Mouse (Mus musculus): ENCODE measurements at regions not wholly inside any gene's neighbourhood (a gene's known extent, or its start where the extent isn't known, plus 50 kb on each side); places are given as distances from the start of the nearest gene placed in this dataset.

DNA sequence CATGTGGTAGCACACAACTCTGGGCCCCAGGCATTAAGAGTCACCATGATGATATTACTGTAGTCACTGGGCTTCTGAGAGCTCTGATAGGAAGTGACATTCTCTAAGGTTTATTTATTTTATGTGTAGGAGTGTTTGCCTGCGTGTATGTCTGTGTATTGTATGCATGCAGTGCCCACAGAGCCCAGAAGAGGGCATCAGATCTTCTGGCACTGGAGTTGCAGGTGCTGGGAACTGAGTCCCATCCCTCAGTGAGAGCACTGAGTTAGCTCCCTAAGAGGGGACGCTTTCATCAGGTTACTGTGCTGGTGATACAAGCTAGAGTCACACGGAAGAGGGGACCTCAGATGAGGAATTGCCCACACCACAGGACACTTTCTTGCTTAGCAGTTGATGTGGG is 119.4 kb upstream of the Ccnd2 start:
- TF ChIP-seq GATA4 (IDR thresholded peaks at IDR 0.05; ENCODE audit: insufficient replicate concordance, low read length) = no peak

DNA sequence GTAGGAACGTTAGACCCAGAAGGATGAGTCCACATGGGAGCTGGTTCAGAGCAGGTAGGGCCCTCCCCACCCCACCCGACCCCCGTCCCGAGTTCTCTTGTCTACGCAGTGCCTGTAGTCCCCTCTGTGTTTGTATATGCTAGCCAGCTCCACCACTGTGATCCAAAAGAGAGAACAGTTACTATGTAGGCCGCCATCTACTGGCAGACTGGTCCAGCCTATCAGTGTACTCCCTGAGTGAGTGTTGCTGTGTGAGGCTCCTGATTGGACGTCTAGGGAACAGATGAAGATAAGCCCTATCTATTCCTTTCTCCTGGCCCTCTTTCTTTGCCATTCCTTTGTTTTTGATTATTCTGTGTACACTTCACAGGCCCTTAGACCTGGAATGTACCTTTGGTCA is 120.6 kb upstream of the Ccnd2 start:
- TF ChIP-seq GATA4 (IDR thresholded peaks at IDR 0.05; ENCODE audit: insufficient replicate concordance, low read length) = no peak

DNA sequence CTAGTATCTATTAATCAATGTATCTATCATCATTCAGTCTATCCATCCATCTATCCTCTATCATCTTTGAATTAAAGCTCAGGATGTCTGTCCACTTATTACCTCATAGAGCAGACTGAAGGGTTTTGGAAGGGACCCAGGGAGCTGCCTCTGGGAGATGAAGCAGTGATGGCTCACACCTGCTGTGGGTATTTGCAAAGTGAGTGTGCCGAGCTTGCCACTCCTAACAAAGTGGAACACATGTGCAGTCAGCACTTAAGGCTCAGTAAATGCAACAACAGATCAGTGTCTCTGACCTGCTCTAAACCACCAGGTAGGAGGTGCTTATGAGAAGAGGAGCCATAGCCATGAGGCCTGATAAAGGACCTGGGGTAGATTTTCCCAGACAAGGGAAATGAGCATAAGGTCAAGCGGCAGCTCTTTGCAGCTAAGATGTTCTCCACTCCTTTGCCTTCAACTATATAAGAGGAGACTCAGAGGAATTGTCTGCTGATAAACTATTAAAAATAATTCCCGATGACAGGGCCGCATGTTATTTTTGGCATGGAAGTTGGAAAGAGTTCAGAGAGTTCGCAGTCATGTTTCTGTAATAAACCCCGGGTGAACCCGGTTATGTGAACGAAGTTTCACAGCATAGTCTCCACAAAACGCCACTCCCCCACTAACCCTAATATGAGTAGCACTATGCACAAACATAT is 122.9 kb upstream of the Ccnd2 start:
- no peak for TF ChIP-seq GATA4 (IDR thresholded peaks at IDR 0.05; ENCODE audit: insufficient replicate concordance, low read length)

DNA sequence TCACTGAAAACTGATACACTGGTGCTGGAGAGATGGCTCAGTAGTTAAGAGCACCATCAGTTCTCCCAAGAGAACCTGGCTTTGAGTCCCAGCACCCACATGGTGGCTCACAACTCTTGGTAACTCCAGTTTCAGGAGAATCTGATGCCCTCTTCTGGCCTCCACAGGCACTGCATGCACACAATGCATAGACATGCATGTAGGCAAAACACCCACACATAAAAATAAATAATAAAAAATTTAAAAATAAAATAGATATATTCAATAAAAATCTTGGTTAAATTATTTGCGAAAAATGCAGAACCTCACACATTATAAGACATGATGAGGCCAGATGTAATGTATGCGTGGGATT is 123.4 kb upstream of the Ccnd2 start:
- no peak for TF ChIP-seq GATA4 (IDR thresholded peaks at IDR 0.05; ENCODE audit: insufficient replicate concordance, low read length)

DNA sequence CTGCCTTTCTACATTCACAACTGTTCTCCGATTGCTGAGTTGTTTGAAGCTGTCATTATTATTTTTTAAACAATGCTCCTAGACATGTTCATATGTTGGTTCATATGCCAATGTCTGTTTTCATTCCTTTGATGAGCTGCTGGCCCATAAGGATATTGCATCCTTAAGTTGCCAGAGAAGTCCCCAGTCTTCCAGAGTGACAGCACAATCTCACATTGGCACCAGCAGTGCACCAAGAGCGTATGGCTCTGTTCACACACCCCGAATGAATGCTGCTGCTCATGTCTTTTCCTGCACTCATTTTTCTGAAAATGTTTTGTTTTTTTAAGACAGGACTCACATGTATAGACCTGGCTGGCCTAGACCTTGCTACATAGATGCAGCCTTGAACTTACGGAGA is 124.4 kb upstream of the Ccnd2 start:
- TF ChIP-seq GATA4 (IDR thresholded peaks at IDR 0.05; ENCODE audit: insufficient replicate concordance, low read length) = no peak

DNA sequence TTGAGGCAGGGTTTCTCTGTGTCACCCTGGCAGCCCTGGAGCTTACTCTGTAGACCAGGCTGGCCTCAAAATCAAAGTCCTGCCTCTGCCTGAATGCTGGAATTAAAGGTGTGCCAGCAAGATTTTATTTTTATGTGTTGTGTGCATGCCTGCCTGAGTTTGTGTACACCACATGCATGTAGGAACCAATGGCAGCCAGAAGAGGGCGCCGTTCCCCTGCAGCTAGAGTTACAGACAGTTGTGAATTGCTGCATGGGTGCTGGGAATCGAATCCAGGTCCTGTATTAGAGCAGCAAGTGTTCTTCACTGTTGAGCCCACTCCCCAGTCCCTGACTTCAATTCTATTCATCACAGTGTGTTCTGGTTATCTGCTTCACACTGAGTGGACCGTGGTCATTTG is 126.4 kb upstream of the Ccnd2 start:
- TF ChIP-seq GATA4 (IDR thresholded peaks at IDR 0.05; ENCODE audit: insufficient replicate concordance, low read length) = no peak

DNA sequence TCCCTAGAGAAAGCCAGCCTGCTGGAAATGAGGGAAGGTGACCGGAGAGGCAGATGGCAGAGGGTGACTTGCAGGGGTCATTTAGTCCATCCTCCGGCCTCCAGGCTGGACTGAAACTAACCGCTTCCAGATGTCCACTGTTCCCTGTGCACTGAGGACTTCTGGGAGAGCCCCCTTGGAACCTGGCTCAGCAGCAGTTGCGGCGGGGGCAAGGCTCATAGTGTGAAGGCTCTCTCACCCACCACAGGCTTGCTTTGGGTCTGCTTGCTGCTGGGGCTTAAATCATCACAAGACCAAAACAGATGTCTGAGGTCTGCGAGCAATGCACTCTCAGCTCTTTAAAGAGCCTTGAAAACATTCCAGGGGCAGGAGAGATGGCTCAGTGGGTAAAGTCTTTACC is 132.2 kb upstream of the Ccnd2 start:
- TF ChIP-seq GATA4 (IDR thresholded peaks at IDR 0.05; ENCODE audit: insufficient replicate concordance, low read length) = no peak

DNA sequence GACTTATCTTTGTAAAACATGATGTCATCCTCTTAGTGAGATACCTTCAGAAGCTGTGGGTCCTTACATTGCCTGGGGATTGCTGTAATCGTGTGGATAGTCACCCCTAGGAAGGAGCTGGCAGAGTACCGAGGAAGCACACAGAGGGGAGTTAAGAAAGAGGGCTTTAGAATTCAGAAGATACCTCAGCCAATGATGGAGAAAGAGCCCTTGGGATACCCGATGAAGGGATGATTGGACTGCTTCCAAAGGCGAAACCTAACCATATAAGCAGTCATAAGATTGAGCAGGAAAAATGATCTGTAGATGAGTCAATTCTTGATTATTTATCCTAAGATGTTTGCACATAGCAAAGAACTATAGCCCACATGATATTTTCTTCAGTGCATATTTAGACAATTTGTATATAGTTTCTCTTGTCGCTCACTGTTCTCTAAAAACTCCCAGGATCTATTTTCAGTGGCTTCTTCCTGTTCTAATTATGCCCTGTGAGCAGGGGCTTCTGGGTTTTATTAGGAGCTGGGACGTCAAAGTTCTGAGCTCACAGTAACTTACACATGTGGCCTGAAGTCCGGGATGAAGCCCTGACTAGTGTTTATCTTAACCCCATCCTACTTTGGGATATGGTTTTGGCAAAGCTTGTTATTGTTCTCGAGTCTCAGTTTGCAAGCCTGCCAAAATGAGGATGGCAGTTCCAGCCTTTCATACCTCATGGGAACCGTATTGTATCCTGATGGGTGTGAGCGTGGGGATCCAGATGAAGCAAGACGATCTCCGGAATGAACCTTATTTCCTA is 134.9 kb upstream of the Ccnd2 start:
- TF ChIP-seq GATA4 (IDR thresholded peaks at IDR 0.05; ENCODE audit: insufficient replicate concordance, low read length) = no peak

DNA sequence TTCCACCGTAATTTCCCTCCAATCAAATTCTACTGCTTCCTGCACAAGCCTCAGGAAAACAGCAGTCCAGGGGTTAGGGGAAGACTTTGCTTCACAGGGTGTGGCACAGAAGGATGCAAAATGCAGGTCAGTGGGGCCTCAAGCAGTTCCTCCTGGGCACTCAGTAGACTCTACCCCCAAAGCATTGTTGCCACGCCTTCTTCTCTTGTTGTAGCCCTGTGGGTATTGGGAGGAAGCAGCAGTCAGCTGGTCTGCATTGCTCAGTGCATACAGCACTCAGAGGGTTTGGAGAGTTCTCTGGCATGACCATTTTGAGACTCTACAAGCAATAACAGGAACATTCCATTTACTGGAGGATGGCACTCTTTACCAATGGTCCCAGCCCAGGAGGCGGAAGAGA is 137.0 kb upstream of the Ccnd2 start:
- TF ChIP-seq GATA4 (IDR thresholded peaks at IDR 0.05; ENCODE audit: insufficient replicate concordance, low read length) = no peak

DNA sequence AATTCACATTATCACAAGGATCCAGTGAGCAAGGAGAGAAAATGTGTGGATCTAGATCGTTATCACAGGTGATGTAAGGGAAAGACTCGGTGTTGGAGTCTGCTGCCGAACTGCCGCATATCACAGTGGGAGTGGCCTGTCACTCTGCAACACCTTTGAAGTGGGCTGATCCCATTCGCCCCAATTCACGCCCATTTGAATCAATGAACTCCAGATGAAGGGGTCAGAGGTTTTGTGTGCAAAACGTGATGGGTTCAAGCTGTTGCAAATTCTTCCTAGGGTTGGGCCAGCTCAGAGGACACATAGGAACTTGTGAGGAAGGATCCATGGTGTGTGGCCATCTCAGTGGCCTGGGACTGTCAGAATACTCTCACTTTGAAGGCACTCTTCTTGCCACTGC is 139.9 kb upstream of the Ccnd2 start:
- no peak for TF ChIP-seq GATA4 (IDR thresholded peaks at IDR 0.05; ENCODE audit: insufficient replicate concordance, low read length)

DNA sequence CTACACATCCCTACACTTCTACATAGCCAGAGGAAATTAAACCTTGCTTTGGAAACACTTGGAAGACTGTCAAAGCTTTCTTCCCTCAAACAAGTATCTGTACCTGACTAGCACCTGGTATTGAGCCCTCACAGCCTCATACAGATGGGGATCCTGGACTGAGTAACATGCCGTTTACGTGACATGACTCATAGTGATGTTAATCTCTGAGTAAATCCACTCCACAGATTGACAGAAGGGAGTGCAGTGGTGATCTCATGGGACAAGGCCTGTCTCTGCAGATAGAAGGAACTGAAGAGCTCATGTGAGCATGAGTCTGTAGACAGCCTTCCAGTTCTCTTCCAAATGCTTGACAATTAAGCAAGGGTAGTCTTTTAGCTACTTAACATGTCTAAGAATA is 141.8 kb upstream of the Ccnd2 start:
- TF ChIP-seq GATA4 (IDR thresholded peaks at IDR 0.05; ENCODE audit: insufficient replicate concordance, low read length) = no peak

DNA sequence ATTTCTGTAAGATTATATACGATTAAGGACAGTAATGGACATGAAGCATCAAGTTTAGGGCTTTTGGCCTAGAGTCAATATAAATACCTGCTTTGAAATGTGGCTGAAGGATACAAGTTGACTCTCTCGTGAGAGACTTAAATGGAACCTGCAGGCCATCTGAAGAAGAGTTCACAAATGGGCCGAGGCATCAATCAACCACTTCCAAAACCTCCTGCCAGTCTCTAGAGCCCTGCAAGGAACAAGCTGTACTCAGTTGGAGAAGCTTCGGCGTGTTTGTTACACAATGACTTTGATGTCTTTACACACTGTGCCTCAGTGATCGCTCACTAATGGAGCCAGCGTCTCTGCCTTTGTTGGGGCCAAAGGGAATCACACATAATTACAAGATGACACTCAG is 146.1 kb upstream of the Ccnd2 start:
- TF ChIP-seq GATA4 (IDR thresholded peaks at IDR 0.05; ENCODE audit: insufficient replicate concordance, low read length) = no peak

DNA sequence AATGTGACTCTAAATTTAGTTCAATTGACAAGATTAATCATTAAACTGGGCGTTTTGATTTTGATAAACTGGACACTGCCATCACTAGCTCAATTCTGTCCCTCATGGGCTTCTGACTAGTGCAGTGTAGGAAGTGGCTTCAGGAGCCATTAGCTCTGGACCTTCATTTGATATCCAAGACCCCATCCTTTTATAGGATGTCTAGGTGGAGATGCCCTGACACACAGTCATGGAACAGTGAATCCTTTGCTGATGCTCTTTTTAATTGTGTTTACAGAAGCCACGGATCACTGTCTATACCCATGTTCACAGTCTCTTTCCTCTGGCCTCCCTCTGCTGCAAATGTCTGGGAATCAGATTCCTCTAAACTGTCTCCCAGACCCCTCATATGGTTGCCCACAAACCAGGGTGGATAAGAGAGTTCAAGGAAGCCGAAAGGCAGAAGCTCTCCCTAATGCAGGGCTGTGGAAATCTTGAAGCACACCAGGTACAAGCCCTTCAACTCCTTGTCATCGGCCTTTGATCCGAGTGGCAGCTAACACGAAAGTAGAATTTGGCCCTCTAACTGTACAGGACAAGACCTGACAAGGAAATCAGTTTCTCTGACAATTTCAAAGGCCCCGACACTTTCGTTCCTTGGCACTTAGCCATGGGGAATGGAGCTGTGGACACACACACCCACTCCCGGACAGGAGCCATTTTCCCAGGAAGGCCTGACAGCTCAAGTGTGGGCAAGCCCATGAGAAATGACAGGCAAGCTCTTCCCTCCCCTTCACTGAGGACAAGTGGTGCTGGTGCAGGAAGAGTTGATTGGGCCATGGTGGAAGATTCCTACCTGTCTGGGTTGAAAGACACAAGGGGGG is 135.2 kb upstream of the Parp11 start:
- no peak for TF ChIP-seq GATA4 (IDR thresholded peaks at IDR 0.05; ENCODE audit: insufficient replicate concordance, low read length)

DNA sequence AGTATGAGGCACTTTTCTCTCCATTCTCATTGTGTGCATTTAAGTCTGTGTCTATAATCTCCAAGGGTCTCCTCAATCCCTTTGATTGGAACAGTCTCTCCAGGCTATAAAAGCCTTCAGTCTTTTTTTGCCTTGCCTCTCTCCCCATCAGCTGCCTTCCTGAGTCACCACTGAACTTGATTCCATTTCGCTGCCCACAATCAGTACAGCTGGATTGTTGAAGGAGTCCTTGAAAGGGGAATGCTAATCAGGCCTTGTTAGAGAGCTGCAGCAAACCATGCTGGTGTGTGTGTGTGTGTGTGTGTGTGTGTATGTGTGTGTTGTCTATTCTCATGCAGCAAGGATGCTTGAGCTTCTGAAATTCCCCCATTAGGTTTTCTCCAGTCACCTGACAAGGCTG is 129.3 kb upstream of the Parp11 start:
- TF ChIP-seq GATA4 (IDR thresholded peaks at IDR 0.05; ENCODE audit: insufficient replicate concordance, low read length) = no peak

DNA sequence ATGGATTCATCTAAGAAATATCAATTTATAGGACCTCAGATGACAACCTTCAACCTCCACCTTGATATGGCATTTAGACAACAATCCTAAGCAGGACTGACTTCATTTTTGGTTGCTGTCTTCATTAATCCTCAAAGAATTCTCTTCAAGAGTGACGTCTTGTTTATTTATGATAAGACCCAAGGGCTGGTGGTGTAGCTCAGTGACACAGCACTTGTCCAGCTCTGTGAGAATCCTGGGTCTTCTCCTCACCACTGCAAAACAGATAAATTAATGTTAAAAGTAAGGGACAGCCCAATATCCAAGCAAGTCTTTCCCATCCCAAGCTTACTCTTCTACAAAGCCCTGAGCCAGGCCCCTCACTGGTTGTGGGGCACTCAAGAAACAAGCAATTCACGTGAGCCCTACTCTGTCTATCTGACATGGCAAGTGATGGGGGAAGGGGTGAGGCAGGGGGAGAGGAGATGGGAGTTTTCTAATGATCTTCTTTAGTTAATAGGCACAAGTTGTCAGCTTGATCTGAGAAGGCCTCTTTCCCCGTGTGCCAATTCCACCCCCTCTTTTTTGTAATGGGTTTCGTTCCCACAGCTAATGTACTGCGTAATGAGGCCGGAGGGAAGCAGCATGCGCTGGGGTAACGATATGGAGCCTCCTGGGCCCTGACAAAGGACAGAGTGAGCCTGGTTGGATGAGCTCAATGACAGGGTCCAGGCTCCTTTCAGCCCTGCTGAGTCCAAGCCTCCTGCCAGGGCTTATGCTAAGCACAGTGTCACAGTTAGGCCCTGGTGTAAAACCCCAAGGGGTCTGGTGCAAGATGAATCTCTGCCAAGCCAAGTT is 127.7 kb upstream of the Parp11 start:
- no peak for TF ChIP-seq GATA4 (IDR thresholded peaks at IDR 0.05; ENCODE audit: insufficient replicate concordance, low read length)
